Comparison of ENCODE assay signal across 1 mouse cellular context in genomic region chr14:30576260-30576659, GRCm38 (mm10).
TF ChIP-seq lines count a peak whose summit lies in the region.

No protein-coding gene starts in this region.

TF ChIP-seq in MEL, 35 proteins besides CTCF, POLR2A, EP300 and RAD21:
- 0 out of 2 replicates have a peak, but pooled peaks have one; percentile 31 for TF ChIP-seq USF1 (IDR thresholded peaks at IDR 0.05; ENCODE audit: low read depth, low read length)
- TF ChIP-seq MAX (IDR thresholded peaks at IDR 0.05; ENCODE audit: low read length) = peak; percentile 83
- TF ChIP-seq ZKSCAN1 (IDR thresholded peaks at IDR 0.05; ENCODE audit: low read depth, low read length) = no peak
- TF ChIP-seq BHLHE40 (IDR thresholded peaks at IDR 0.05; ENCODE audit: borderline replicate concordance, low read depth, low read length) = no peak
- no peak for TF ChIP-seq JUND (IDR thresholded peaks at IDR 0.05; ENCODE audit: low read depth, low read length)
- TF ChIP-seq HCFC1 (IDR thresholded peaks at IDR 0.05; ENCODE audit: low read depth, low read length) = peak; percentile 67
- no peak; the same call in 1 of the 2 replicates for TF ChIP-seq SMC3 (IDR thresholded peaks at IDR 0.05; ENCODE audit: low read depth, low read length)
- TF ChIP-seq GATA1 (IDR thresholded peaks at IDR 0.05; ENCODE audit: low read depth, low read length) = 0 out of 2 replicates have a peak, but pooled peaks have one; percentile 11
- TF ChIP-seq POLR2AphosphoS2 (IDR thresholded peaks at IDR 0.05; ENCODE audit: low read length) = peak; percentile 44; the same call in 1 of the 2 replicates
- peak; percentile 83; the same call in 1 of the 2 replicates for TF ChIP-seq MYC (IDR thresholded peaks at IDR 0.05; ENCODE audit: low read depth, low read length)
- no peak for TF ChIP-seq USF2 (IDR thresholded peaks at IDR 0.05; ENCODE audit: borderline replicate concordance in 1 of 2, insufficient read depth in 1 of 2, low read depth in 1 of 2, low read length in 2 of 2)
- no peak for TF ChIP-seq RCOR1 (IDR thresholded peaks at IDR 0.05; ENCODE audit: low read depth, low read length)
- peak; percentile 87 for TF ChIP-seq MXI1 (IDR thresholded peaks at IDR 0.05; ENCODE audit: low read depth, low read length)
- TF ChIP-seq ZNF384 (IDR thresholded peaks at IDR 0.05; ENCODE audit: low read depth, low read length) = no peak
- no peak for TF ChIP-seq MEF2A (IDR thresholded peaks at IDR 0.05; ENCODE audit: extremely low read depth, insufficient replicate concordance, low read depth, low read length, poor library complexity, severe bottlenecking)
- TF ChIP-seq ETS1 (IDR thresholded peaks at IDR 0.05; ENCODE audit: low read depth, low read length) = peak; percentile 74
- TF ChIP-seq ZMIZ1 (IDR thresholded peaks at IDR 0.05; ENCODE audit: low read depth, low read length) = peak; percentile 30; the same call in 1 of the 2 replicates
- TF ChIP-seq E2F4 (IDR thresholded peaks at IDR 0.05; ENCODE audit: borderline replicate concordance, low read depth, low read length) = no peak
- no peak for TF ChIP-seq NELFE (IDR thresholded peaks at IDR 0.05; ENCODE audit: low read depth, low read length)
- TF ChIP-seq KAT2A (conservative IDR thresholded peaks at IDR 0.05; ENCODE audit: low read depth, low read length) = no peak; the same call in 1 of the 2 replicates
- TF ChIP-seq POLR2AphosphoS5 (IDR thresholded peaks at IDR 0.05; ENCODE audit: borderline replicate concordance, low read depth, low read length) = no peak
- TF ChIP-seq SIN3A (IDR thresholded peaks at IDR 0.05; ENCODE audit: low read length) = peak; percentile 95
- TF ChIP-seq GABPA (IDR thresholded peaks at IDR 0.05; ENCODE audit: low read depth, low read length) = no peak
- no peak for TF ChIP-seq CHD2 (IDR thresholded peaks at IDR 0.05; ENCODE audit: low read length)
- TF ChIP-seq CHD1 (IDR thresholded peaks at IDR 0.05; ENCODE audit: low read depth, low read length) = no peak
- TF ChIP-seq MYB (IDR thresholded peaks at IDR 0.05; ENCODE audit: low read depth, low read length) = peak; percentile 34; the same call in 1 of the 2 replicates
- TF ChIP-seq TCF12 (IDR thresholded peaks at IDR 0.05; ENCODE audit: low read depth, low read length) = no peak
